Mouse (Mus musculus) thymus, adult 2 months (tissue): ENCODE measurements around the gene Rsu1. TPM values are rescaled to one million over a fixed set of nuclear protein-coding genes. Genes with fewer than 3 reads are reported as not detected.

Experiments
- DNase-seq: peaks from one replicate; pipeline ENCODE4 v3.0.0; 2021
- H3K27ac ChIP-seq: fragments of 200-500 bp; 2 replicates; pipeline ENCODE4 v1.5.1; 2012; ENCODE audit warnings: low read length, control low read depth; ENCODE audit not compliant: control insufficient read depth, insufficient read depth
- H3K27me3 ChIP-seq: fragments of 200-500 bp; 2 replicates; pipeline ENCODE4 v1.6.1; 2012; ENCODE audit warnings: mild to moderate bottlenecking, low read length, moderate library complexity, mixed read lengths; ENCODE audit not compliant: control insufficient read depth, insufficient read depth
- H3K36me3 ChIP-seq: fragments of 200-500 bp; 2 replicates; pipeline ENCODE4 v1.6.1; 2012; ENCODE audit warnings: mild to moderate bottlenecking, low read length, moderate library complexity; ENCODE audit not compliant: control insufficient read depth, insufficient read depth
- H3K4me1 ChIP-seq: fragments of 200-500 bp; replicated peaks from 2 replicates; pipeline ENCODE4 v1.6.1; 2012; ENCODE audit warnings: low read length; ENCODE audit not compliant: control insufficient read depth, insufficient read depth
- H3K4me3 ChIP-seq: fragments of 200-500 bp; 2 replicates; pipeline ENCODE4 v1.5.1; 2012; ENCODE audit warnings: mild to moderate bottlenecking, low read length, control low read depth, moderate library complexity; ENCODE audit not compliant: control insufficient read depth, insufficient read depth
- CTCF ChIP-seq: fragments of 200-500 bp; IDR thresholded peaks from 2 replicates; pipeline ENCODE4 v1.5.1; 2012; ENCODE audit warnings: mild to moderate bottlenecking, control low read depth, low read length, moderate library complexity, borderline replicate concordance; ENCODE audit not compliant: control insufficient read depth, poor library complexity, insufficient read depth; ENCODE audit errors: extremely low read depth
- POLR2A ChIP-seq: fragments of 200-500 bp; IDR thresholded peaks from 2 replicates; pipeline ENCODE4 v1.6.1; 2012; ENCODE audit warnings: mild to moderate bottlenecking, low read length, control low read depth, moderate library complexity; ENCODE audit not compliant: control insufficient read depth, poor library complexity, insufficient read depth; ENCODE audit errors: extremely low read depth
- WGBS: fragments of 180-500 bp; shearing (Covaris S2); methylation state at CpG from one replicate; pipeline ENCODE4 v1.1.7; 2018; 5-methylcytosine and 5-hydroxymethylcytosine counted together
- polyA plus RNA-seq: library from polyadenylated mRNA; depleted of rRNA; stranded (reverse); fragments of >200 nt; gene quantifications from 2 replicates; pipeline ENCODE4 v1.2.3, GENCODE M21; 2012; rRNA removed

Gene Rsu1
- polyA plus RNA-seq, 1 experiment, result 43.0 TPM

DNA sequence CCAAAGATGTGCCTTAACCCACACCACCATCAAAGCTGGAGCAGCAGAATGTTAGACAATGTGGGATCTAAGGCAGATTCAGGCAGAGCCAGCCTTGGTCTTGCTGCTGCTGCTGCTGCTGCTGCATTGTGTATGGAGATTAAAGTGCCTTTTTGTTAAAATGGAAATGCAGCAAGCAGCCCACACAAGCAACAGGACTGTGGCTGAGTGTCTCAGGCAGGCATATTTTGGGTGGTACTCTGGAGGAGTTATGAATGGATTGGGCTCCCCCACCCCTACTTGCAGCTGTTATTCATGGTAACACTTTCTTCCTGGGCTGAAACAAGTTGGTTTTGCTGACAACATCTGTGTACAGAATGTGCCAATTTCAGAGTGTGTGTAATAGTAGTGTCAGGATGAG is 199.0 kb downstream of the Rsu1 start:
- Histone ChIP-seq H3K4me3 (no peak overlapping the region), H3K4me1 (no peaks in the 10 kb centered on the region), H3K27me3 (no peaks in the 10 kb centered on the region), H3K36me3 (no peaks in the 10 kb centered on the region), H3K27ac (no peak overlapping the region)
- TF ChIP-seq POLR2A, result no peak
- TF ChIP-seq CTCF, result no peak
- no peak for DNase-seq

DNA sequence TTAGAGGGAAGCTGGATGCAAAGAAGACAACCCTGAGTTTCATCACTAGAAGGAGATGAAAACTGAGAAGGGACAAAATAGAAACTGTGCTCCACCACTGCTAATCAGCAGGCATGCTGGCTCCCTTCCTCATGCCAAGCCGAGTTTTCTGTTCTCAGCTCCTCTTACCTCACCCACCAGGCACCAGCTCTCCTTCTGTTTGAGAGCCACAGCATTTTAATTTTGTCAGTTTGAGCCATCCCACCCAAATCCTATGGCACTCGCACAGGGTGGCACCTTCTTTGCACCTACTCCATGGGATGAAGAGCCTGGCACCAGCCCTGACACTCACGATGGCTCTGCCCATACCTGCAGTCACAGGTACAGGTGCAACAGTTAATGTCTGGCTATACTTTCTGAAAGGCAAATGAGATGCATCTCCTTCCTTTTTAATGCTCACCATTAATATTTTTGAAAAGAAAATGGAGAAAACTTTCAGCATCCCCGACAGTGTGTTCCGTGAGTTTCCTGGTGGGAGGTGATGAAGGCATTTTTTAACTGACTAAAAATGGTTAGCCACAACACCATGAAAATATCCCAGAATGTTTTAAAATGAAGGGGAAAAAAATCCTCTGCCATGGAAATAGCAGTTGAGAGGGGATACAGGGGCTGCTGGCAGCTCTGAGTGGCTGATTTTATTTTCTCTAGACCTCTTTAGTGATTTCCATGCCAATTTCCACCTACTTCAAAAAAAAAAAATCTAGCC is 210.6 kb downstream of the Rsu1 start:
- no peaks in the 10 kb centered on the region for H3K36me3 ChIP-seq
- 93% methylated on average over 5 of the region's 5 CpGs for WGBS
- no peak overlapping the region for H3K4me3 ChIP-seq

DNA sequence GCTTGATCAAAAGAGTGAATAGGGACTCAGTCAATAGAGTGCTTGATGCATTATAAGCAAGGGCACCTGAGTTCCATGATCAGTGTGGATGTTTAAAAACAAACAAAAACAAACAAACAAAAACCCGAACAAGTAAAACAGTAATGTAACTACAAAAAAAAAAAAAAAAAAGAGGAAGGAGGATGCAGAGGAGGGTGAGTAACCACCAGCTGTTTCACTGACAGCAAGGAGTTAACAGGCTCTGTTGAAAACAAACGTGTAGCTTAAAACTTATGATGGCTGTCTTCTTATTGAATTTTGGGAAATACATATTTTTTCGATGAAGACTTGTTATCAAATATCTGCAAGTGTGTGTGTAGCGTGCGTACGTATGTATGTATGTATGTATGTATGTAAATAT is 222.6 kb downstream of the Rsu1 start:
- no peaks in the 10 kb centered on the region for H3K36me3 ChIP-seq
- no peaks in the 10 kb centered on the region for H3K27me3 ChIP-seq
- WGBS, result 76% methylated on average over 6 of the region's 6 CpGs
- H3K27ac ChIP-seq, result no peak overlapping the region
- no peak for TF ChIP-seq CTCF
- no peak for TF ChIP-seq POLR2A
- no peaks in the 10 kb centered on the region for H3K4me1 ChIP-seq
- no peak overlapping the region for H3K4me3 ChIP-seq
- no peak for DNase-seq

More for the DNA sequence above, 210.6 kb downstream of the Rsu1 start:
- no peaks in the 10 kb centered on the region for H3K27me3 ChIP-seq
- H3K27ac ChIP-seq, result no peak overlapping the region
- TF ChIP-seq CTCF, result no peak
- no peak for TF ChIP-seq POLR2A
- no peaks in the 10 kb centered on the region for H3K4me1 ChIP-seq
- no peak for DNase-seq

DNA sequence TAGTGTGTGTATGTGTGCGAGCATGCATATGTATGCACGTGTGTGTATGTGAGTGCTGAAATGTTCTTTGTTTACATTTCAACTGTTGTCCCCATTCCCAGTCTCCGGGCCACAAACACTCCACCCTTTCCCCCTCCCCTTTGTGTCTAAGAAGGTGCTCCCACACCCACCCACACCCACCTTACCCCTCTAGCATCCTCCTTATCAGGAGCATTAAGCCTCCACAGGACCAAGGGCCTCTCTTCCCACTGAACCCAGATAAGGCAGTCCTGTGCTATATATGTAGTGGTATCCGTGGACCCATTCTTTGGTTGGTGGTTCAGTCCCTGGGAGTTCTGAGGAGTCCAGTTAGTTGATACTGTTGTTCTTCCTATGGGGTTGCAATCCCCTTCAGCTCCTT is 226.7 kb downstream of the Rsu1 start:
- whole genome bisulfite sequencing, result 96% methylated on average over 4 of the region's 4 CpGs
- no peaks in the 10 kb centered on the region for H3K36me3 ChIP-seq
- TF ChIP-seq POLR2A (no peak), CTCF (no peak)
- no peak overlapping the region for H3K27ac ChIP-seq
- DNase-seq, result no peak
- no peaks in the 10 kb centered on the region for H3K4me1 ChIP-seq
- no peaks in the 10 kb centered on the region for H3K27me3 ChIP-seq
- H3K4me3 ChIP-seq, result no peak overlapping the region

DNA sequence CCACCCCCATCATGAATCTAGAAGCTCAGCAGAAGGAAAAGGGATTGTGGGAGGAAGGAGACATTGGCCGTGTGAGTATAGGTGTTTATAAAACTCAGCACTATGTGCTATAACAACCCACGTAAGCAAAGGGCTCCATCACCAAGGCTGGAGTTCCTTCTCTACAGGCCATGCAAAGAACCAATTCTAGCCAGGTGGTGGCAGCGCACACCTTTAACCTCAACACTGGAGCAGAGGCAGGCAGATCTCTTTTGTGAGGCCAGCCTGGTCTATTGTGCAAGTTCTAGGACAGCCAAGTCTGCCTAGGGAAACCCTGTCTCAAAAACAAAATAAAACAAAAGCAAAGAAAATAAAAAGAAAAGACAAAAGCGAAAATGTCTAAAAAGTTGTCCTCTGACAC is 231.4 kb downstream of the Rsu1 start:
- 93% methylated on average over 4 of the region's 4 CpGs for WGBS
- no peak for TF ChIP-seq CTCF
- no peak for TF ChIP-seq POLR2A
- DNase-seq, result no peak

DNA sequence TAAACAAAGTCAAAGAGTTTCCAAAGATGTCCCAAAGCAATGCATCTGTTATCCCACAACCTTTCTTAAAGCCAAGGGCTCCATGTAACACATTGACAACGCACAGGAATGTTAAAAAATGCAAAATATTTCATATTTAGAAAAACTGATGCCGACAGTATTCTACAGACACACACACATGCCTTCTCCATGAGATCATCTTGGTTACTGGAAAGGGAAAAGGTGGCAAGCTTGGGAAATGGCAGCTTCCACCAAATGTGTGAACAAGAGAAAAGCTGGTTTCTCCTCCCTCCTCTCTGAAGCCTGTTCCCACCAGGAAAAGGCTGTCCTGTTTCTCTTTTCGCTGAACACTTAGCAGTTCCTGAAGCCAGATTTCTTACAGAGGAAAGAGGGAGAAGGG is 232.4 kb downstream of the Rsu1 start:
- H3K27me3 ChIP-seq, result no peaks in the 10 kb centered on the region
- WGBS, result 74% methylated on average over 3 of the region's 3 CpGs
- H3K4me1 ChIP-seq, result no peaks in the 10 kb centered on the region
- DNase-seq, result no peak
- no peak for TF ChIP-seq CTCF
- no peak for TF ChIP-seq POLR2A
- no peak overlapping the region for H3K4me3 ChIP-seq
- no peaks in the 10 kb centered on the region for H3K36me3 ChIP-seq
- H3K27ac ChIP-seq, result no peak overlapping the region

More for the DNA sequence above, 231.4 kb downstream of the Rsu1 start:
- no peaks in the 10 kb centered on the region for H3K27me3 ChIP-seq
- no peaks in the 10 kb centered on the region for H3K36me3 ChIP-seq
- H3K4me3 ChIP-seq, result no peak overlapping the region
- H3K27ac ChIP-seq, result no peak overlapping the region
- no peaks in the 10 kb centered on the region for H3K4me1 ChIP-seq

Other genes with a start within 250 kb of the Rsu1 start
- 0.05 and 0.06 TPM in 2 replicates for gene Cubn, start 220.4 kb upstream of the Rsu1 start, polyA plus RNA-seq